Mouse (Mus musculus): ENCODE data around the gene Kdm2b.

DNA sequence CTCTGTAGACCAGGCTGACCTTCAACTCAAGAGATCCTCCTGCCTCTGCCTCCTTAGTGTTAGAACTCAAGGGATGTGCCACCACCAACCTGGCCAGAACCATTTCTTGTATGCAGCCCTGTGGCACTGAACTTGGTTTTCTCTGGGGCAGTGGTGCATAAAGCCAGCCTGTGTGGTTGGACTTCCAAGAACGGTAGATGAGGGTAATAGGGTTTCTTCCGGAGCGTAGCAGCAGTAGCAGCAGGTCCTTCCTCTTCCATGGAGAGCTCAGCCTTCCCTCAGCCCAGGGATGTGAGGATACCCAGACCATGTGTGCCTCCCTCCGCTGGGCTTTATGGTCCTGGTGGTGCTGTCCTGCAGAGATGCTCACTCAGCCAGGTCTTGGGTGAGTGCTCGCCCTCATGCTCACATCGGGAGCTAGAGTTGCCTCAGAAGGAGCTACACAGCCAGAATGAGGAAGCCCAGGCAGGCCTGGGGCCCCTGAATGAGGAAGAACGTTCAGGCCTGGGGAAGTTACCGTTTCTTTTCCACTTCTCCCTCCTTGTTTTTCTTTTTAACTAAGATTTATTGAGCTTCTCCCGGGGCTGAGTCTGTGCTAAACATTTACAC, 35.4 kb upstream of the Kdm2b start:
- TF ChIP-seq CTCF (IDR thresholded peaks at IDR 0.05; ENCODE audit: borderline replicate concordance, control insufficient read depth, extremely low read depth, insufficient read depth, low read length, poor library complexity), result no peak
- no peak for TF ChIP-seq POLR2A (IDR thresholded peaks at IDR 0.05; ENCODE audit: control insufficient read depth, extremely low read depth, insufficient read depth, low read length, poor library complexity)
